Mouse (Mus musculus) kidney, adult 2 months (tissue): ENCODE data around the gene Agl. TPM values are rescaled to one million over a fixed set of nuclear protein-coding genes. Genes with fewer than 3 reads are reported as not detected.
A peak's percentile ranks its signal among the peaks of the same experiment; 100 is the strongest.

Experiments used
- DNase-seq: peaks from one replicate; pipeline ENCODE4 v3.0.0; 2021
- H3K27ac ChIP-seq: fragments of 200-500 bp; 2 replicates; pipeline ENCODE4 v1.5.1; 2012; ENCODE audit warnings: low read depth, low read length, control low read depth, inconsistent platforms; ENCODE audit not compliant: insufficient read depth
- H3K27me3 ChIP-seq: fragments of 200-500 bp; replicated peaks from 2 replicates; pipeline ENCODE4 v1.6.1; 2012; ENCODE audit warnings: mild to moderate bottlenecking, moderate library complexity, low read length, inconsistent platforms; ENCODE audit not compliant: control insufficient read depth, insufficient read depth
- H3K36me3 ChIP-seq: fragments of 200-500 bp; 2 replicates; pipeline ENCODE4 v1.6.1; 2012; ENCODE audit warnings: mild to moderate bottlenecking, moderate library complexity, low read length, inconsistent platforms; ENCODE audit not compliant: control insufficient read depth, insufficient read depth
- H3K4me1 ChIP-seq: fragments of 200-500 bp; 2 replicates; pipeline ENCODE4 v1.6.1; 2011; ENCODE audit warnings: low read length; ENCODE audit not compliant: control insufficient read depth, insufficient read depth
- H3K4me3 ChIP-seq: fragments of 200-500 bp; 2 replicates; pipeline ENCODE4 v1.5.1; 2011; ENCODE audit warnings: mild to moderate bottlenecking, low read depth, low read length, control low read depth; ENCODE audit not compliant: insufficient read depth
- CTCF ChIP-seq: fragments of 200-500 bp; conservative IDR thresholded peaks from 2 replicates; pipeline ENCODE4 v1.5.1; 2011; ENCODE audit warnings: low read depth, mild to moderate bottlenecking, control low read depth, low read length, moderate library complexity, mixed read lengths; ENCODE audit not compliant: insufficient read depth, insufficient read length
- POLR2A ChIP-seq: fragments of 200-500 bp; IDR thresholded peaks from one replicate; pipeline ENCODE4 v1.6.1; 2011; ENCODE audit warnings: low read depth, low read length, control low read depth
- WGBS: fragments of 180-500 bp; shearing (Covaris S2); methylation state at CpG from one replicate; pipeline ENCODE4 v1.1.7; 2018; 5-methylcytosine and 5-hydroxymethylcytosine counted together
- polyA plus RNA-seq: library from polyadenylated mRNA; depleted of rRNA; stranded (reverse); fragments of >200 nt; gene quantifications from 2 replicates; pipeline ENCODE4 v1.2.3, GENCODE M21; 2012

Gene Agl
- polyA plus RNA-seq, 1 experiment = 13.6 TPM

DNA sequence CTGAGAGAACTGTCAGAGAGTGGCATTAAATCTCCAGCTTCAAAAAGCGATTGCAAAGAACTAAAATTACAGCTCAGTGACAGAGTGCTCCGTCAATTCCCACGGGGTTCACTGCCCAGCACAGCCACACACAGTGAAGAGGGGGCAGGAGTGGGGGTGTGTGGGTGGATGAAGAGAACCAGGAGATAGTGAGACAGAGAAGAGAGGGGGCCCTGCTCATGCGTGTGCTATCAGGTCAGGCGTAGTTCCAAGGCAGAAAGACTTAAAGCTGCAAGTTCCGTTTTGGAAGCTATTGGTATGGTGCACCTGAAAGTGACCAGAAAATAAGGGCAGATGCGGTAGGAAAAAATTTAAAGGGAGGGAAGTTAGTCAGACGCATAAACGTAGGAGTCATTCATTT lies 97.0 kb downstream of the Agl start:
- peaks cover 14% of the 10 kb centered on the region; the same call in 1 of the 2 replicates for H3K4me1 ChIP-seq
- H3K4me3 ChIP-seq = peak overlapping the region; percentile 33
- H3K36me3 ChIP-seq = no peaks in the 10 kb centered on the region
- WGBS = 18% methylated on average over 9 of the region's 9 CpGs
- no peak overlapping the region for H3K27ac ChIP-seq
- TF ChIP-seq POLR2A (no peak), CTCF (no peak)
- no peak for DNase-seq
- H3K27me3 ChIP-seq = no peaks in the 10 kb centered on the region

DNA sequence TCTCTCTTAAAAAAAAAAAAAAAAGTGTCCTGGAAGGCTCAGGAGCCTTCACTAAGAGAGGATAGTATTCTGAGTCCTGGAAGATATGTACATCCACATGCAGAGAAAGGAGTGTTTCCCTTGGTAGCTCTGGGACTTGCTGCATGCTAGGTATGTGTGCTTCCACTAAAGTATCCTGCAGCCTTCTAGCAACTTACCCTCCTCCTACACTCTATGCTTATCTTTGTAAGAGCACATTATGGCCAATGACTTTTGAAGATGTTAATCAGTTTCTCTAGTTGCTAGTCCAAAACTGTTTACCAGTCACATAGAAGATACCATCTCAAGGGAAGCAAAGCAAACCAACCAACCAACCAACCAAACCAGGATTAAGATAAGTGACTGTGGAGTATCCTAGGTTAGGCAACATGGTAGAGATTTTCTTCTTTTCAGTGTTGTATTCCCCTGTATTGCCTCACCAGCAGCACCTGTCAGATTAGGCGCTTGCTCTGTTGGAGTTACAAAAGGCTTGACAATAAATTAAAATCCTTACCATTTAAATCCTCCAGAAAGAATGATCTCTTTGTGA lies 102.2 kb downstream of the Agl start:
- no peaks in the 10 kb centered on the region for H3K27me3 ChIP-seq
- H3K4me1 ChIP-seq = peaks cover 18% of the 10 kb centered on the region; the same call in 1 of the 2 replicates
- H3K36me3 ChIP-seq = no peaks in the 10 kb centered on the region
- TF ChIP-seq POLR2A = no peak
- TF ChIP-seq CTCF = no peak
- DNase-seq = no peak
- 84% methylated on average over 1 of the region's 1 CpGs for WGBS
- no peak overlapping the region for H3K4me3 ChIP-seq
- no peak overlapping the region for H3K27ac ChIP-seq

DNA sequence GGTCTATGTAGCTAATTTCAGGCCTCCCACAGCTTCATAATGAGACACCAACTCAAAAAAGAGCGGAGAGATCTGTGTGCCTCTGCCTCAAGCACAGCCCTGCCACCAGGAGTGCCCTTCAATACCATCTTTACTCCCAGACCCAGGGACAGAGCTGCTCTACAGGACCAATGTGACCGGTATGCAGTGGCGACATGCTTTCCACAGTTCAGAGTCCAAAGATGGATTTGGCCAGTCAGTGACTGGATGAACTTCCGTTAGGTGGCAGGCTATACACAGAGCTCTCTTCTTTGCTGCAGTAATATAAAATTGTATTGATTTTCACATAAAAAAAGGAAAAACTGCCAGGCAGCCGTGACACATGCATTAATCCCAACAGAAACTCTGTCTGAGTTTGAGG lies 104.1 kb downstream of the Agl start:
- Histone ChIP-seq H3K4me3 (no peak overlapping the region), H3K27ac (no peak overlapping the region), H3K36me3 (no peaks in the 10 kb centered on the region), H3K27me3 (no peaks in the 10 kb centered on the region), H3K4me1 (peaks cover 13% of the 10 kb centered on the region; the same call in 1 of the 2 replicates)
- DNase-seq = peak; percentile 56
- TF ChIP-seq CTCF (no peak; the same call in 1 of the 2 replicates), POLR2A (no peak)
- WGBS = 66% methylated on average over 5 of the region's 5 CpGs

DNA sequence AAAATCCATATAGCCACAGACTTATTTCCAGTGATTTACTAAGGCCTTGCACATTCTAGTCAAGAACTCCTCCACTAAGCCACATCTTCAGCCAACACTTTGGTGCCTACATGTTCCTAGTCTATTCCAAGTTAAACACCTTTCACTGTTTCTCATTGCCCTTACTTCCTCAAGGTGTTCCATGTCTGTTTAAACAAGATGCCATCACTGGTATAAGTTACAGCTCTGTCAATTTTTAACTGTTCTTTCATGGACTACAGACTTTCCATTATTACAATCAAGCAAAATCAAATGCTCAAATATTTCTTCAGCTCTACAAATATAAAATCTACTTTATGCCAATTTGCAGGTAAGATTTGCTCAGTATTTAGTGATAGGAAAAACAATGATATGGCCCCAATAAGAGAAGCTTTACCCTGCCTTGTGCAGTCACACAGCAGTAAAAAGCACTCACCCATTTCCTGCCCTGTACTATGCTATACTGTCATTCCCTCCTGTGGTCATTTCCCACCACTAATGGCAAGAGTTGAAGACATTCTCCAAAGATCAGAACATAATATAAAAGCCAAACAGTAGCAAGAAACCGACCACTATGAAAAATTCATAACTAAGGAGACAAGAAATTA lies 105.2 kb downstream of the Agl start:
- Histone ChIP-seq H3K27me3 (no peaks in the 10 kb centered on the region), H3K4me1 (peaks cover 13% of the 10 kb centered on the region; the same call in 1 of the 2 replicates), H3K27ac (no peak overlapping the region), H3K36me3 (no peaks in the 10 kb centered on the region), H3K4me3 (no peak overlapping the region)
- 75% methylated on average over 1 of the region's 1 CpGs for WGBS
- DNase-seq = no peak
- TF ChIP-seq POLR2A = no peak
- TF ChIP-seq CTCF = no peak

DNA sequence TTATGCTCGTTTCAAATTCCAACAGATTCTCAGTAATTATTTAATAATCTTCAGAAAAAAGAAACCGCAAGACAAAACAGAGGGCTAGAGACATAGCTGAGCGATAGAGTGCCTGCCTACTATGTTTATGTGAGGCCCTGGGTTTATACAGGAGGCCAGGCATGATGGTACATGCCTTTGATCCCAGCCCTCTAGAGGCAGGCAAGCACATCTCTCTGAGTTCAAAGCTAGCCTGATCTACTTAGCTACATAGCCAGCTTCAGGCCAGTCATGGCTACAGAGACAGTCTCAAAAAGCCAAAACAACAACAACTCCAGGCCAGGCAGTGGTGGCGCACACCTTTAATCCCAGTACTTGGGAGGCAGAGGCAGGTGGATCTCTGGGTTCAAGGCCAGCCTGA lies 106.4 kb downstream of the Agl start:
- H3K4me3 ChIP-seq = no peak overlapping the region
- peaks cover 13% of the 10 kb centered on the region; the same call in 1 of the 2 replicates for H3K4me1 ChIP-seq
- TF ChIP-seq CTCF (no peak), POLR2A (no peak)
- no peak for DNase-seq
- WGBS = 90% methylated on average over 4 of the region's 4 CpGs
- H3K27me3 ChIP-seq = no peaks in the 10 kb centered on the region
- H3K36me3 ChIP-seq = no peaks in the 10 kb centered on the region
- H3K27ac ChIP-seq = no peak overlapping the region

DNA sequence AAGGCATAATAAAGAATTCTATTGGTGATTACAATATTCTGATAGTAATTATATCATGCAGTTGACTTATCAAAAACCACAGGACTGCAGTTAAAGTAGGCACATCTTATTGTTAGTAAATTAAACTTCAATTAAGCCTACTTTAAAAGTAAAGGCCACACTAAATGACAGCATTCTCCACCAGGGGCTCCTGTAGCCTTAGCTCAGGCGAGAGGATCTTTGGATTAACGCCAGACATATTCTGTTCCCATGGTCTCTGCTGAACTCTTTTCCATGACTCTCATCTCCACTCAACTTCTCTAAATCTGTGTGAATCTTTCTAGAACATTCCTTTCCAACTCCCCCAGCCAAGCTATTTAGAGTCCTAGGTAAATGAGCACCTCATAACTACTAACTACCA lies 109.2 kb downstream of the Agl start:
- no peak for DNase-seq
- no peak for TF ChIP-seq POLR2A
- 0 out of 2 replicates have a peak, but pooled peaks have one; percentile 1 for TF ChIP-seq CTCF
- Histone ChIP-seq H3K27ac (no peak overlapping the region), H3K4me1 (peaks cover 3% of the 10 kb centered on the region; the same call in 1 of the 2 replicates), H3K27me3 (no peaks in the 10 kb centered on the region), H3K4me3 (no peak overlapping the region), H3K36me3 (no peaks in the 10 kb centered on the region)
- 52% methylated on average over 2 of the region's 2 CpGs for WGBS

DNA sequence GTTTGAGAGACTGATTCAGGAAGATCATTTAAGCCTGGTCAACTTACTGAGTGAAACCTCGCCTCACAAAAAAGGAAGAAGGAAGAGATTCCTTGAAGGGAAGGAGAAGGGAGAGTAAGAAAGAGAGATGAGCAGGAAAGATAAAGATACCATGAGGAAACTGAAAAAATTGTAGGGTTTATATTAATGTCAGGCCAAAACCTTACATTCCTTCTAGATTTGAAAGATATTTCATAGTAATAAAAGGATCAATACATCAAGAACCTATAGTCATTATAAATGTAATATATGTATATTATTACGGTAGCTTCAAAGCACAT lies 112.3 kb downstream of the Agl start:
- Histone ChIP-seq H3K4me3 (no peak overlapping the region), H3K4me1 (no peaks in the 10 kb centered on the region), H3K36me3 (no peaks in the 10 kb centered on the region), H3K27ac (no peak overlapping the region), H3K27me3 (no peaks in the 10 kb centered on the region)
- TF ChIP-seq POLR2A = no peak
- no peak for TF ChIP-seq CTCF
- 88% methylated on average over 2 of the region's 2 CpGs for WGBS
- DNase-seq = no peak
